Mouse (Mus musculus): ENCODE results near the gene Vegfd.

Gene Vegfd

GRCm38 (mm10) chrX:164419955-164420354, 46.8 kb downstream of the Vegfd start:
- no peak for DNase-seq (ENCODE audit: low read depth, low spot score)

GRCm38 (mm10) chrX:164420518-164420917, 47.3 kb downstream of the Vegfd start:
- DNase-seq (ENCODE audit: low read depth, low spot score), result no peak

GRCm38 (mm10) chrX:164424821-164425220, 51.6 kb downstream of the Vegfd start:
- DNase-seq (ENCODE audit: low read depth, low spot score), result no peak

- DNase-seq (ENCODE audit: low read depth, low spot score), result no peak
These were observed 54.1 kb downstream of the Vegfd start for GRCm38 (mm10) chrX:164427295-164427694.

- DNase-seq (ENCODE audit: low read depth, low spot score), result no peak
These were observed 55.0 kb downstream of the Vegfd start for GRCm38 (mm10) chrX:164428224-164428623.

GRCm38 (mm10) chrX:164430621-164431020, 57.4 kb downstream of the Vegfd start:
- DNase-seq (ENCODE audit: low read depth, low spot score), result no peak

- DNase-seq (ENCODE audit: low read depth, low spot score), result no peak
These were observed 58.0 kb downstream of the Vegfd start for GRCm38 (mm10) chrX:164431133-164431532.

GRCm38 (mm10) chrX:164431541-164431940, 58.4 kb downstream of the Vegfd start:
- DNase-seq (ENCODE audit: low read depth, low spot score), result no peak

GRCm38 (mm10) chrX:164432682-164433081, 59.5 kb downstream of the Vegfd start:
- no peak for DNase-seq (ENCODE audit: low read depth, low spot score)

- no peak for DNase-seq (ENCODE audit: low read depth, low spot score)
These were observed 63.5 kb downstream of the Vegfd start, which contains the start of gene Asb11 for GRCm38 (mm10) chrX:164436709-164437108. Gene Asb11, plus strand, starts transcription at chrX:164436994.

- no peak for DNase-seq (ENCODE audit: low read depth, low spot score)
These were observed 66.3 kb downstream of the Vegfd start for GRCm38 (mm10) chrX:164439462-164439861.

GRCm38 (mm10) chrX:164440140-164440539, 67.0 kb downstream of the Vegfd start:
- DNase-seq (ENCODE audit: low read depth, low spot score), result no peak

GRCm38 (mm10) chrX:164440703-164441102, 67.5 kb downstream of the Vegfd start:
- DNase-seq (ENCODE audit: low read depth, low spot score), result no peak

- DNase-seq (ENCODE audit: low read depth, low spot score), result no peak
These were observed 68.1 kb downstream of the Vegfd start for GRCm38 (mm10) chrX:164441306-164441705.

GRCm38 (mm10) chrX:164445601-164446000, 72.4 kb downstream of the Vegfd start:
- no peak for DNase-seq (ENCODE audit: low read depth, low spot score)

- peak; percentile 67 for DNase-seq (ENCODE audit: low read depth, low spot score)
These were observed 73.0 kb downstream of the Vegfd start for GRCm38 (mm10) chrX:164446106-164446551.

GRCm38 (mm10) chrX:164446835-164447681, 73.9 kb downstream of the Vegfd start:
- peak; percentile 10 for DNase-seq (ENCODE audit: low read depth, low spot score)

- no peak for DNase-seq (ENCODE audit: low read depth, low spot score)
These were observed 74.5 kb downstream of the Vegfd start for GRCm38 (mm10) chrX:164447682-164448071.

- DNase-seq (ENCODE audit: low read depth, low spot score), result peak; percentile 83
These were observed 76.0 kb downstream of the Vegfd start for GRCm38 (mm10) chrX:164449201-164449600.
